Mouse (Mus musculus): ENCODE measurements around the gene Gm49388.

DNA sequence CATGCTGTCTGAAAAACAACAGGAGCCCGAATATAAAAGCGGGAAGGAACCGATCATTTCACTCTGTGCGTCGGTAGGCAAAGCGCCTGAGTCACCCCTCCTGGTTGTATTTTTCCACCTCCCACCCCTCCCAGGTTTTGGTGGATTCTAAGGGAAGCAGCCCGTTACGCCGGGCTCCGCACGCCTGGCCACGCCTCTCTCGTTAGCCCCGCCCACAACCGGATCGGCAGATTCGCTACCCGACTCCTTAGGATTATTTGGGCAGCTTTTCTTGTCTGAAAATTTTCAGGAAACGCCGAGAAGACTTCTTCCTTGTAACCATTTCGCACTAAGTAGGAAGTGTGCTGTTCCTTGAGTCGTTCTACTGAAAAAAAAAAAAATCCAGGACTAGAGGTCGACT is 9.0 kb upstream of the Gm49388 start, which contains the start of gene Setd1a:
- TF ChIP-seq CTCF (IDR thresholded peaks at IDR 0.05; ENCODE audit: low read depth) = no peak
- TF ChIP-seq EP300 (IDR thresholded peaks at IDR 0.05; ENCODE audit: low read depth) = peak; percentile 6; the same call in 1 of the 2 replicates

Measured in liver, postnatal 0 days (tissue).